Mouse (Mus musculus): ENCODE measurements at regions not wholly inside any gene's neighbourhood (a gene's known extent, or its start where the extent isn't known, plus 50 kb on each side); places are given as distances from the start of the nearest gene placed in this dataset.

DNA sequence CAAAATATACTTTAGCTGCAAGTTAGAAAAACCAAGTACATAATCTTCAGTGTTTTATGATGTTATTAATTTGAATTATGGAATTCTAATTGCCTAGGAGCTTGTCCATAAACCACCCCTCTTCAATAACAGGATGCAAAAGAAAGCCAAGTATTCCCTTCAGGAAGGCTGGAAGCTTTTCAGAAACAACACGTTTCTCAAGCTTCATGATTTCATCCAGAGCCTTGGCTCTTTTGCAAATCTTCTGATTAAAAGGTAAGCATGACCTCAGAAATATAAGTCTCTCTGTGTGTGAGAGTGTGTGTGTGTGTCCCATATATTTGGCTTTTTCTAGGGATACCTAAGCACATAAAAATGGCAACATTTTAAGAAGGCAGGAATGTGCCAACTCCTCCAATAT, 570.0 kb downstream of the Gm11232 start:
- TF ChIP-seq POLR2A (IDR thresholded peaks at IDR 0.05; ENCODE audit: insufficient read length, low read depth) (no peak), SRF (IDR thresholded peaks at IDR 0.05; ENCODE audit: control insufficient read depth, insufficient read length, low read depth) (no peak), MYOD1 (IDR thresholded peaks at IDR 0.05; ENCODE audit: control insufficient read depth in 1 of 3, insufficient read length in 2 of 3, low read depth in 2 of 3) (no peak), TCF3 (IDR thresholded peaks at IDR 0.05; ENCODE audit: insufficient read length, low read depth) (no peak), TCF12 (IDR thresholded peaks at IDR 0.05; ENCODE audit: insufficient read depth, poor library complexity, severe bottlenecking) (no peak), CEBPB (IDR thresholded peaks at IDR 0.05; ENCODE audit: insufficient read depth, poor library complexity, severe bottlenecking) (no peak), MAX (IDR thresholded peaks at IDR 0.05; ENCODE audit: low read depth) (no peak)

Data from myocyte (in vitro differentiated cells).